In the genomic region with DNA sequence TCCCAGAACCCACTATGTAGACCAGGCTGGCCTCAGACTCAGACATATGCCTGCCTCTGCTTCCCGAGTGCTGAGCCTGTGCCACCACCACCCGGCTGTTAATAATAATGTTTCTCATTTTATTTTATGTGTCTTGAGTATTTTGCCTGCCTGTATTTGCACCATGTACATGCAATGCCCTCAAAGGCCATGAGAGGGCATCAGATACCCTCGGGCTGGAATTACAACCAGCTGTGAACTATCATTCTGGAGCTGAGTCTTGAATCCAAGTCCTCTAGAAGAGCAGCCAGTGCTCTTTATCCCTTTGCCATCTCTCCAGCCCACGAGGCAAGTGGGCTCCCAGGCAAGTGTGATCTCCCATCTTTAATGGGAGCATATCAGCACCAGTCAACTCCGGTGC, we compare ENCODE assay signal across 10 mouse cellular contexts. TPM values are rescaled to one million over a fixed set of nuclear protein-coding genes. Genes with fewer than 3 reads are reported as not detected.
DNase-seq lines count a peak whose midpoint lies in the region; ATAC-seq lines count a peak whose summit lies in the region.
"Had no signal": no experiment of that assay in that cellular context is flagged by ENCODE, and none has a peak within 500 bp of the region (broad histone marks: within the 10 kb centered on the region; RNA-seq: fewer than 3 reads in every experiment).

No protein-coding gene starts in this region.

- intact Hi-C loops in heart, postnatal 10 days (cut with DNase I): no loop called here

- no peak for ATAC-seq in forebrain, embryonic 14.5 days
- ATAC-seq in forebrain, embryonic 15.5 days (replicated peaks): no peak
- no peak for ATAC-seq in neural tube, embryonic 15.5 days (ENCODE audit: low FRiP score)

- H3K9ac ChIP-seq in forebrain, embryonic 14.5 days (ENCODE audit: low read length): no peak overlapping the region
- H3K9ac ChIP-seq in forebrain, embryonic 15.5 days (replicated peaks): no peak overlapping the region
- no peak overlapping the region for H3K9ac ChIP-seq in neural tube, embryonic 15.5 days (replicated peaks)
- H3K9ac ChIP-seq: neural tube, embryonic 12.5 days had no signal

- peak; percentile 30 for DNase-seq in forebrain, embryonic 14.5 days (ENCODE audit: low spot score)
- peak; percentile 47 for DNase-seq in neural tube, embryonic 10.5 days (ENCODE audit: extremely low spot score, low spot score)
- DNase-seq in adrenal gland, adult 2 months: peak; percentile 65
- peak; percentile 36 to 57 for DNase-seq in heart, postnatal 10 days
- peak; percentile 80 for DNase-seq in lung, postnatal 36 days
- no peak for DNase-seq in right cerebral cortex, postnatal 25 days

- no peak overlapping the region for H3K4me2 ChIP-seq in forebrain, embryonic 14.5 days (ENCODE audit: low read length)
- no peak overlapping the region for H3K4me2 ChIP-seq in forebrain, embryonic 15.5 days (replicated peaks)
- no peak overlapping the region for H3K4me2 ChIP-seq in neural tube, embryonic 15.5 days
- H3K4me2 ChIP-seq: neural tube, embryonic 12.5 days had no signal

- H3K27ac ChIP-seq in forebrain, embryonic 14.5 days (ENCODE audit: low read depth, low read length): no peak overlapping the region
- H3K27ac ChIP-seq in forebrain, embryonic 15.5 days (replicated peaks): no peak overlapping the region
- H3K27ac ChIP-seq in neural tube, embryonic 15.5 days (replicated peaks): no peak overlapping the region
- H3K27ac ChIP-seq: neural tube, embryonic 12.5 days had no signal

- H3K27me3 ChIP-seq in forebrain, embryonic 14.5 days (replicated peaks; ENCODE audit: control insufficient read depth, insufficient read depth, low read length): no peaks in the 10 kb centered on the region
- no peaks in the 10 kb centered on the region for H3K27me3 ChIP-seq in forebrain, embryonic 15.5 days
- peaks cover 3% of the 10 kb centered on the region; the same call in 1 of the 2 replicates for H3K27me3 ChIP-seq in neural tube, embryonic 15.5 days (replicated peaks)
- H3K27me3 ChIP-seq: neural tube, embryonic 12.5 days had no signal

- H3K36me3 ChIP-seq in forebrain, embryonic 14.5 days (ENCODE audit: control insufficient read depth, insufficient read depth, low read length): no peaks in the 10 kb centered on the region
- no peaks in the 10 kb centered on the region for H3K36me3 ChIP-seq in forebrain, embryonic 15.5 days
- H3K36me3 ChIP-seq in neural tube, embryonic 15.5 days: no peaks in the 10 kb centered on the region
- H3K36me3 ChIP-seq: neural tube, embryonic 12.5 days had no signal

- no peaks in the 10 kb centered on the region for H3K4me1 ChIP-seq in forebrain, embryonic 14.5 days (ENCODE audit: control insufficient read depth, insufficient read depth, low read length)
- H3K4me1 ChIP-seq in forebrain, embryonic 15.5 days: no peaks in the 10 kb centered on the region
- H3K4me1 ChIP-seq in neural tube, embryonic 15.5 days: no peaks in the 10 kb centered on the region
- H3K4me1 ChIP-seq: neural tube, embryonic 12.5 days had no signal

- H3K4me3 ChIP-seq in forebrain, embryonic 14.5 days (ENCODE audit: low read depth, low read length): no peak overlapping the region
- H3K4me3 ChIP-seq in forebrain, embryonic 15.5 days: no peak overlapping the region
- no peak overlapping the region for H3K4me3 ChIP-seq in neural tube, embryonic 15.5 days (replicated peaks)
- H3K4me3 ChIP-seq: neural tube, embryonic 12.5 days had no signal

- WGBS in forebrain, embryonic 14.5 days: 47% methylated on average over 5 of the region's 5 CpGs
- whole genome bisulfite sequencing in forebrain, embryonic 15.5 days: 38% methylated on average over 5 of the region's 5 CpGs
- 49% methylated on average over 5 of the region's 5 CpGs for WGBS in neural tube, embryonic 15.5 days

- H3K9me3 ChIP-seq in forebrain, embryonic 14.5 days (replicated peaks; ENCODE audit: control insufficient read depth, low read length): no peaks in the 10 kb centered on the region
- no peaks in the 10 kb centered on the region for H3K9me3 ChIP-seq in forebrain, embryonic 15.5 days
- no peaks in the 10 kb centered on the region for H3K9me3 ChIP-seq in neural tube, embryonic 15.5 days (replicated peaks)
- H3K9me3 ChIP-seq: neural tube, embryonic 12.5 days had no signal

RNA-seq across cellular contexts. Expression of gene Slc46a1, which starts 10.2 kb away (rescaled TPM):
- polyA plus RNA-seq in forebrain, embryonic 14.5 days (2014; fragmentation: Nextera tagmentation; extraction: Ambion mirVana): 18.4 and 19.2 TPM in 2 replicates
- 20.2 and 21.7 TPM in 2 replicates for polyA plus RNA-seq in forebrain, embryonic 15.5 days (2015; fragmentation: Nextera tagmentation; extraction: Ambion mirVana)
- 23.4 and 26.0 TPM in 2 replicates for polyA plus RNA-seq in neural tube, embryonic 15.5 days (2015; fragmentation: Nextera tagmentation; extraction: Ambion mirVana)
- 10 to 100 TPM; 41.5 to 60.9 TPM for total RNA-seq in adrenal gland, adult 2 months (2021)
- polyA plus RNA-seq in adrenal gland, adult 2 months (2012; rRNA removed): 111 TPM in 2 replicates
- total RNA-seq in heart, postnatal 10 days (2021): 1 to 10 TPM; 1.5 to 2.0 TPM

RNA-seq across cellular contexts. Expression of gene Slc13a2, which starts 33.3 kb away (rescaled TPM):
- not detected in 2 replicates for polyA plus RNA-seq in forebrain, embryonic 14.5 days (2014; fragmentation: Nextera tagmentation; extraction: Ambion mirVana)
- not detected in 2 replicates for polyA plus RNA-seq in forebrain, embryonic 15.5 days (2015; fragmentation: Nextera tagmentation; extraction: Ambion mirVana)
- 0.42 TPM in 1 of 2 replicates, not detected in the other for polyA plus RNA-seq in neural tube, embryonic 15.5 days (2015; fragmentation: Nextera tagmentation; extraction: Ambion mirVana)
- not detected for total RNA-seq in adrenal gland, adult 2 months (2021)
- polyA plus RNA-seq in adrenal gland, adult 2 months (2012; rRNA removed): 0.20 and 0.22 TPM in 2 replicates
- not detected for total RNA-seq in heart, postnatal 10 days (2021)
- total RNA-seq: layer of hippocampus, adult 18-20 months had no signal
- polyA plus RNA-seq: neural tube, embryonic 12.5 days had no signal

RNA-seq across cellular contexts. Expression of gene Sarm1, which starts 42.2 kb away (rescaled TPM):
- polyA plus RNA-seq in forebrain, embryonic 14.5 days (2014; fragmentation: Nextera tagmentation; extraction: Ambion mirVana): 34.9 and 45.6 TPM in 2 replicates
- 48.3 and 54.8 TPM in 2 replicates for polyA plus RNA-seq in forebrain, embryonic 15.5 days (2015; fragmentation: Nextera tagmentation; extraction: Ambion mirVana)
- polyA plus RNA-seq in neural tube, embryonic 15.5 days (2015; fragmentation: Nextera tagmentation; extraction: Ambion mirVana): 38.8 and 49.0 TPM in 2 replicates
- 1 to 10 TPM; 5.3 to 8.2 TPM for total RNA-seq in adrenal gland, adult 2 months (2021)
- polyA plus RNA-seq in adrenal gland, adult 2 months (2012; rRNA removed): 2.3 and 3.0 TPM in 2 replicates
- total RNA-seq in heart, postnatal 10 days (2021): under 1 TPM; 0.22 to 0.30 TPM

RNA-seq across cellular contexts. Expression of gene Vtn, which starts 43.6 kb away (rescaled TPM):
- 88.4 and 120 TPM in 2 replicates for polyA plus RNA-seq in forebrain, embryonic 14.5 days (2014; fragmentation: Nextera tagmentation; extraction: Ambion mirVana)
- polyA plus RNA-seq in forebrain, embryonic 15.5 days (2015; fragmentation: Nextera tagmentation; extraction: Ambion mirVana): 69.0 and 76.3 TPM in 2 replicates
- polyA plus RNA-seq in neural tube, embryonic 15.5 days (2015; fragmentation: Nextera tagmentation; extraction: Ambion mirVana): 151 and 156 TPM in 2 replicates
- total RNA-seq in adrenal gland, adult 2 months (2021): 1 to 10 TPM; 3.0 to 7.7 TPM
- 1.8 and 2.8 TPM in 2 replicates for polyA plus RNA-seq in adrenal gland, adult 2 months (2012; rRNA removed)
- 10 to 100 TPM; 23.4 to 28.4 TPM for total RNA-seq in heart, postnatal 10 days (2021)

RNA-seq across cellular contexts. Expression of gene Sebox, which starts 47.9 kb away (rescaled TPM):
- polyA plus RNA-seq in forebrain, embryonic 14.5 days (2014; fragmentation: Nextera tagmentation; extraction: Ambion mirVana): 0.66 and 0.72 TPM in 2 replicates
- 0.41 TPM in 1 of 2 replicates, not detected in the other for polyA plus RNA-seq in forebrain, embryonic 15.5 days (2015; fragmentation: Nextera tagmentation; extraction: Ambion mirVana)
- 0.12 TPM in 1 of 2 replicates, not detected in the other for polyA plus RNA-seq in neural tube, embryonic 15.5 days (2015; fragmentation: Nextera tagmentation; extraction: Ambion mirVana)
- not detected for total RNA-seq in adrenal gland, adult 2 months (2021)
- polyA plus RNA-seq in adrenal gland, adult 2 months (2012; rRNA removed): not detected in 2 replicates
- total RNA-seq in heart, postnatal 10 days (2021): not detected
- polyA plus RNA-seq: neural tube, embryonic 12.5 days had no signal
